Mouse (Mus musculus): ENCODE results near the gene Abhd17c. TPM values are rescaled to one million over a fixed set of nuclear protein-coding genes. Genes with fewer than 3 reads are reported as not detected.
"Not testable (repeated sequence)": the region's sequence is repeated elsewhere in the genome, so short reads cannot be mapped to it uniquely, and the experiment has no call there.

Gene Abhd17c
- total RNA-seq, 2 experiments from 2014 or later: 7.8 to 8.5 TPM

- DNase-seq (ENCODE audit: low spot score): no peak
Measured at GRCm38 (mm10) chr7:84153821-84154220, 2.1 kb upstream of the Abhd17c start.

- no peak for DNase-seq (ENCODE audit: low spot score)
Measured at GRCm38 (mm10) chr7:84152821-84153220, 1.1 kb upstream of the Abhd17c start.

GRCm38 (mm10) chr7:84152374-84152773 is 681 bp upstream of the Abhd17c start:
- no peak for DNase-seq (ENCODE audit: low spot score)

GRCm38 (mm10) chr7:84151960-84152334 is 254 bp upstream of the Abhd17c start:
- DNase-seq (ENCODE audit: low spot score): peak; percentile 91

- no peak for DNase-seq (ENCODE audit: low spot score)
Measured at GRCm38 (mm10) chr7:84150361-84151000, 1.2 kb downstream of the Abhd17c start.

- no peak for DNase-seq (ENCODE audit: low spot score)
Measured at GRCm38 (mm10) chr7:84149821-84150220, 1.9 kb downstream of the Abhd17c start.

- no peak for DNase-seq (ENCODE audit: low spot score)
Measured at GRCm38 (mm10) chr7:84148896-84149295, 2.8 kb downstream of the Abhd17c start.

- no peak for DNase-seq (ENCODE audit: low spot score)
Measured at GRCm38 (mm10) chr7:84147746-84148145, 3.9 kb downstream of the Abhd17c start.

GRCm38 (mm10) chr7:84145633-84146032 is 6.1 kb downstream of the Abhd17c start:
- DNase-seq (ENCODE audit: low spot score): no peak

- DNase-seq (ENCODE audit: low spot score): peak; percentile 16
Measured at GRCm38 (mm10) chr7:84142736-84143473, 8.8 kb downstream of the Abhd17c start.

GRCm38 (mm10) chr7:84142196-84142595 is 9.5 kb downstream of the Abhd17c start:
- no peak for DNase-seq (ENCODE audit: low spot score)

- no peak for DNase-seq (ENCODE audit: low spot score)
Measured at GRCm38 (mm10) chr7:84139566-84139965, 12.1 kb downstream of the Abhd17c start.

- no peak for DNase-seq (ENCODE audit: low spot score)
Measured at GRCm38 (mm10) chr7:84138731-84139130, 13.0 kb downstream of the Abhd17c start.

GRCm38 (mm10) chr7:84137779-84138178 is 13.9 kb downstream of the Abhd17c start:
- DNase-seq (ENCODE audit: low spot score): no peak

- no peak for DNase-seq (ENCODE audit: low spot score)
Measured at GRCm38 (mm10) chr7:84135799-84136700, 15.6 kb downstream of the Abhd17c start.

GRCm38 (mm10) chr7:84132704-84133103 is 19.0 kb downstream of the Abhd17c start:
- peak; percentile 15 for DNase-seq (ENCODE audit: low spot score)

GRCm38 (mm10) chr7:84131736-84132135 is 20.0 kb downstream of the Abhd17c start:
- no peak for DNase-seq (ENCODE audit: low spot score)

- DNase-seq (ENCODE audit: low spot score): peak; percentile 31
Measured at GRCm38 (mm10) chr7:84128661-84129060, 23.0 kb downstream of the Abhd17c start.

GRCm38 (mm10) chr7:84125730-84126129 is 26.0 kb downstream of the Abhd17c start:
- DNase-seq (ENCODE audit: low spot score): no peak

GRCm38 (mm10) chr7:84123651-84124050 is 28.0 kb downstream of the Abhd17c start:
- not testable (repeated sequence) for DNase-seq (ENCODE audit: low spot score)

GRCm38 (mm10) chr7:84121778-84122177 is 29.9 kb downstream of the Abhd17c start:
- no peak for DNase-seq (ENCODE audit: low spot score)

- no peak for DNase-seq (ENCODE audit: low spot score)
Measured at GRCm38 (mm10) chr7:84120142-84120760, 31.4 kb downstream of the Abhd17c start.
